Mouse (Mus musculus): ENCODE measurements around the gene Ctss. TPM values are rescaled to one million over a fixed set of nuclear protein-coding genes. Genes with fewer than 3 reads are reported as not detected.

Gene Ctss
- polyA plus RNA-seq, 1 experiment from 2014 or later: 4.9 TPM

- Histone ChIP-seq H3K9ac (ENCODE audit: low read length) (no peak overlapping the region), H3K9me3 (ENCODE audit: control insufficient read depth, low read length) (no peaks in the 10 kb centered on the region), H3K4me3 (ENCODE audit: low read depth, low read length) (no peak overlapping the region), H3K27ac (ENCODE audit: low read depth, low read length) (no peak overlapping the region), H3K36me3 (ENCODE audit: control insufficient read depth, insufficient read depth, low read length) (no peaks in the 10 kb centered on the region), H3K4me2 (ENCODE audit: low read depth, low read length, severe bottlenecking) (no peak overlapping the region), H3K27me3 (ENCODE audit: control insufficient read depth, insufficient read depth, low read length) (no peaks in the 10 kb centered on the region), H3K4me1 (replicated peaks; ENCODE audit: control insufficient read depth, insufficient read depth, low read length) (no peaks in the 10 kb centered on the region)
- DNase-seq (ENCODE audit: low spot score): no peak
- WGBS: 75% methylated on average over 2 of the region's 2 CpGs
- ATAC-seq (replicated peaks; ENCODE audit: low FRiP score): no peak
Measured at GRCm38 (mm10) chr3:95502312-95502711, 24.3 kb upstream of the Ctss start.

GRCm38 (mm10) chr3:95509348-95509747 lies 17.2 kb upstream of the Ctss start:
- WGBS: 78% methylated on average over 6 of the region's 6 CpGs
- Histone ChIP-seq H3K9ac (ENCODE audit: low read length) (no peak overlapping the region), H3K27ac (ENCODE audit: low read depth, low read length) (no peak overlapping the region), H3K27me3 (ENCODE audit: control insufficient read depth, insufficient read depth, low read length) (no peaks in the 10 kb centered on the region), H3K4me2 (ENCODE audit: low read depth, low read length, severe bottlenecking) (no peak overlapping the region), H3K36me3 (ENCODE audit: control insufficient read depth, insufficient read depth, low read length) (no peaks in the 10 kb centered on the region), H3K4me3 (ENCODE audit: low read depth, low read length) (no peak overlapping the region), H3K9me3 (ENCODE audit: control insufficient read depth, low read length) (no peaks in the 10 kb centered on the region), H3K4me1 (replicated peaks; ENCODE audit: control insufficient read depth, insufficient read depth, low read length) (no peaks in the 10 kb centered on the region)
- DNase-seq (ENCODE audit: low spot score) (no peak), ATAC-seq (replicated peaks; ENCODE audit: low FRiP score) (no peak)

DNA sequence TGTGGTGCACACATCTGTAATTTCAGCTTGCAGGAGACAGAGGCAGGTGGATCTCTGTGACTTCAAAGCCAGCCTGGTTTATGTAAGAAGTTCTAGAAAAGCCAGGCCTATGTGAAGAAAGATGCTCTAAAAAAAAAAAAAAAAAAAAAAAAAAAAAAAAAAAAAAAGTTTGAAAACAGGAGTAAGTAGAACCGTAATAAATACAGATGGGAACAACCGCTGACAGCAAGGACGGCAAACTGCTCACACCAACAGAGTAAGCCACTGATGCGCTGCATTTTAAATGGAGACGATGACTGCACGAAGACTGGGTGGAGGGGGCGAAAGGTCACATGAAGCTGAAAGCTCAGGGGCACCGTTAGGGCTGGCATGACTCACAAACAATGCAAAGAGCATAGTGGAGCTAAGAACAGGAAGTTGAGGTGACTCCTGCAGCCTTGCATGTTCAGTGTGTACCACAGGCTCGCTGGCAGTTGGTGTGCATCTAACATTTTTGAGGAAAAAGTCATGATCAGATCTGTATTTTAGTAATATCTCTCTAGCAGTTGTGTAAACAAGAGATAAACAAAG lies 14.9 kb upstream of the Ctss start:
- no peaks in the 10 kb centered on the region for H3K4me1 ChIP-seq (replicated peaks; ENCODE audit: control insufficient read depth, insufficient read depth, low read length)
- H3K9me3 ChIP-seq (ENCODE audit: control insufficient read depth, low read length): no peaks in the 10 kb centered on the region
- H3K4me2 ChIP-seq (ENCODE audit: low read depth, low read length, severe bottlenecking): no peak overlapping the region
- 87% methylated on average over 9 of the region's 9 CpGs for WGBS
- no peak overlapping the region for H3K27ac ChIP-seq (ENCODE audit: low read depth, low read length)
- no peaks in the 10 kb centered on the region for H3K27me3 ChIP-seq (ENCODE audit: control insufficient read depth, insufficient read depth, low read length)
- ATAC-seq (replicated peaks; ENCODE audit: low FRiP score) (no peak), DNase-seq (ENCODE audit: low spot score) (no peak)
- no peak overlapping the region for H3K9ac ChIP-seq (ENCODE audit: low read length)
- H3K4me3 ChIP-seq (ENCODE audit: low read depth, low read length): no peak overlapping the region
- no peaks in the 10 kb centered on the region for H3K36me3 ChIP-seq (ENCODE audit: control insufficient read depth, insufficient read depth, low read length)

GRCm38 (mm10) chr3:95516614-95517041 lies 10.0 kb upstream of the Ctss start:
- H3K4me3 ChIP-seq (ENCODE audit: low read depth, low read length): no peak overlapping the region
- no peaks in the 10 kb centered on the region for H3K27me3 ChIP-seq (ENCODE audit: control insufficient read depth, insufficient read depth, low read length)
- DNase-seq (ENCODE audit: low spot score): no peak
- no peak overlapping the region; the same call in 1 of the 2 replicates for H3K27ac ChIP-seq (ENCODE audit: low read depth, low read length)
- no peak overlapping the region for H3K9ac ChIP-seq (ENCODE audit: low read length)
- H3K36me3 ChIP-seq (ENCODE audit: control insufficient read depth, insufficient read depth, low read length): no peaks in the 10 kb centered on the region
- no peak for ATAC-seq (replicated peaks; ENCODE audit: low FRiP score)
- H3K4me1 ChIP-seq (replicated peaks; ENCODE audit: control insufficient read depth, insufficient read depth, low read length): no peaks in the 10 kb centered on the region
- no peak overlapping the region for H3K4me2 ChIP-seq (ENCODE audit: low read depth, low read length, severe bottlenecking)
- WGBS: 93% methylated on average over 3 of the region's 3 CpGs
- no peaks in the 10 kb centered on the region for H3K9me3 ChIP-seq (ENCODE audit: control insufficient read depth, low read length)

DNA sequence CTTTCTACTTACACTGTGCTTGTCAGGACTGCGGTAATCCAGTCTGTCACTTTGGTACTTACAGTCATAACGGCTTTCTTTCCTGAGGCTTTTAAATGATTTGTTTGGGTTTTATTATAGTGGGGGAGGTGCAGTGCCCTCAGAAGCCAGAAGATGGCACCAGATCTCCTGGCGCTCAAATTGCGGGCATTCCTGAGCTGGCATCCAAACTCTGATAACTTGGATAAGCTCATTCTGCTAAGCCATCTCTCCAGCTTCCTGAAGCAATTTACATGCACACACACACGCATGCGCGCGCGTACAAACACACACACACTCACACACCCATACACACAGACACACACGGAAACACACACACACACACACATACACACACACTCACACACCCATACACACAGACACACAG lies 9.1 kb upstream of the Ctss start:
- H3K27me3 ChIP-seq (ENCODE audit: control insufficient read depth, insufficient read depth, low read length): no peaks in the 10 kb centered on the region
- H3K4me1 ChIP-seq (replicated peaks; ENCODE audit: control insufficient read depth, insufficient read depth, low read length): no peaks in the 10 kb centered on the region
- H3K36me3 ChIP-seq (ENCODE audit: control insufficient read depth, insufficient read depth, low read length): no peaks in the 10 kb centered on the region
- WGBS: 33% methylated on average over 10 of the region's 10 CpGs
- H3K9me3 ChIP-seq (ENCODE audit: control insufficient read depth, low read length): no peaks in the 10 kb centered on the region
- ATAC-seq (replicated peaks; ENCODE audit: low FRiP score): 0 out of 2 replicates have a peak, but pooled peaks have one; percentile 30
- H3K9ac ChIP-seq (ENCODE audit: low read length): no peak overlapping the region
- no peak overlapping the region for H3K4me2 ChIP-seq (ENCODE audit: low read depth, low read length, severe bottlenecking)
- no peak overlapping the region for H3K4me3 ChIP-seq (ENCODE audit: low read depth, low read length)
- DNase-seq (ENCODE audit: low spot score): peak; percentile 80
- no peak overlapping the region for H3K27ac ChIP-seq (ENCODE audit: low read depth, low read length)

- Histone ChIP-seq H3K27me3 (ENCODE audit: control insufficient read depth, insufficient read depth, low read length) (no peaks in the 10 kb centered on the region), H3K4me2 (ENCODE audit: low read depth, low read length, severe bottlenecking) (no peak overlapping the region), H3K9me3 (ENCODE audit: control insufficient read depth, low read length) (no peaks in the 10 kb centered on the region), H3K36me3 (ENCODE audit: control insufficient read depth, insufficient read depth, low read length) (no peaks in the 10 kb centered on the region), H3K9ac (ENCODE audit: low read length) (no peak overlapping the region), H3K27ac (ENCODE audit: low read depth, low read length) (no peak overlapping the region), H3K4me1 (replicated peaks; ENCODE audit: control insufficient read depth, insufficient read depth, low read length) (no peaks in the 10 kb centered on the region), H3K4me3 (ENCODE audit: low read depth, low read length) (no peak overlapping the region)
- 85% methylated on average over 7 of the region's 7 CpGs for WGBS
- ATAC-seq (replicated peaks; ENCODE audit: low FRiP score): no peak
- DNase-seq (ENCODE audit: low spot score): no peak
Measured at GRCm38 (mm10) chr3:95518891-95519290, 7.7 kb upstream of the Ctss start.

DNA sequence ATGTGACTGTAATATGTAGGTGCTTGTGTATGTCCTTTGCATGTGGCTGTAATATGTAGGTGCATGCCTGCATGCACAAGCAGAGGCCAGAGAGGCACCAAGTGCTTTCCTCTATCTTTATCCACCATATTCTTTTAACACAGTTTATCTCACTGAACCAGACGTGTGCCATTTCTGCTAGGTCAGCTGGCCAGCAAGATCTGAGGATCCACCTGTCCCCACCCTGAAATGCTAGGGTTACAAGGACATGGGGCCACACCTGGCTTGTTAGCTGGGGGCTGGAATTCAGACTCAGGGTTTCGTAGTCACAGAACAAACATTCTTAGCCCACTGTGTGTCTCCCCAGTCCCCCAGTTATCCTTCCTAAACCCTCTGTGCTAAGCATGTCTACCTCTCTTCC lies 7.3 kb upstream of the Ctss start:
- no peaks in the 10 kb centered on the region for H3K9me3 ChIP-seq (ENCODE audit: control insufficient read depth, low read length)
- no peak overlapping the region for H3K4me3 ChIP-seq (ENCODE audit: low read depth, low read length)
- no peaks in the 10 kb centered on the region for H3K4me1 ChIP-seq (replicated peaks; ENCODE audit: control insufficient read depth, insufficient read depth, low read length)
- H3K27me3 ChIP-seq (ENCODE audit: control insufficient read depth, insufficient read depth, low read length): no peaks in the 10 kb centered on the region
- H3K36me3 ChIP-seq (ENCODE audit: control insufficient read depth, insufficient read depth, low read length): no peaks in the 10 kb centered on the region
- ATAC-seq (replicated peaks; ENCODE audit: low FRiP score): no peak
- H3K4me2 ChIP-seq (ENCODE audit: low read depth, low read length, severe bottlenecking): no peak overlapping the region
- no peak overlapping the region for H3K9ac ChIP-seq (ENCODE audit: low read length)
- WGBS: 81% methylated on average over 2 of the region's 2 CpGs
- DNase-seq (ENCODE audit: low spot score): no peak
- H3K27ac ChIP-seq (ENCODE audit: low read depth, low read length): no peak overlapping the region

DNA sequence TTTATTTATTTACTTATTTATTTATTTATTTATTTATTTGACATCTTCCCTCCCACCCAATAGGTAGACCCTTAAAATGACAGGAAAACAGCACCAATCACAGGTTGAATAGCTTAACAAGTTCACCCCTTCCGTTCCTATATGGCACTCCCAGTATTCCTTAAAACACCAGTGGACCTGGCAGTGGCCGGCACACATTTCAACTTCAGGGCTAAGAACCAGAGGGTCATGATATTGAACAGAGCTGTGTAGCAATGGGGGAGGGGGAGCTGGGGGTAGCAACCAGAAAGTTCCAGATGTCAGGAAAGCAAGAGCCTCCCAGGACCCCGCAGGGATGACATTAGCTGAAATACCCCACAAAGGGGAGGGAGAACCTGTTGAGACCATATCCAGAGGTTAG lies 6.5 kb upstream of the Ctss start:
- Histone ChIP-seq H3K4me2 (ENCODE audit: low read depth, low read length, severe bottlenecking) (no peak overlapping the region), H3K4me1 (replicated peaks; ENCODE audit: control insufficient read depth, insufficient read depth, low read length) (no peaks in the 10 kb centered on the region), H3K9me3 (ENCODE audit: control insufficient read depth, low read length) (no peaks in the 10 kb centered on the region), H3K27ac (ENCODE audit: low read depth, low read length) (no peak overlapping the region), H3K27me3 (ENCODE audit: control insufficient read depth, insufficient read depth, low read length) (no peaks in the 10 kb centered on the region), H3K4me3 (ENCODE audit: low read depth, low read length) (no peak overlapping the region), H3K9ac (ENCODE audit: low read length) (no peak overlapping the region), H3K36me3 (ENCODE audit: control insufficient read depth, insufficient read depth, low read length) (no peaks in the 10 kb centered on the region)
- ATAC-seq (replicated peaks; ENCODE audit: low FRiP score) (no peak), DNase-seq (ENCODE audit: low spot score) (no peak)
- WGBS: 94% methylated on average over 3 of the region's 3 CpGs

GRCm38 (mm10) chr3:95521168-95521567 lies 5.4 kb upstream of the Ctss start:
- Histone ChIP-seq H3K27me3 (ENCODE audit: control insufficient read depth, insufficient read depth, low read length) (no peaks in the 10 kb centered on the region), H3K9ac (ENCODE audit: low read length) (no peak overlapping the region), H3K4me1 (replicated peaks; ENCODE audit: control insufficient read depth, insufficient read depth, low read length) (no peaks in the 10 kb centered on the region), H3K27ac (ENCODE audit: low read depth, low read length) (no peak overlapping the region), H3K9me3 (ENCODE audit: control insufficient read depth, low read length) (no peaks in the 10 kb centered on the region), H3K4me3 (ENCODE audit: low read depth, low read length) (no peak overlapping the region), H3K4me2 (ENCODE audit: low read depth, low read length, severe bottlenecking) (no peak overlapping the region), H3K36me3 (ENCODE audit: control insufficient read depth, insufficient read depth, low read length) (no peaks in the 10 kb centered on the region)
- no peak for ATAC-seq (replicated peaks; ENCODE audit: low FRiP score)
- WGBS: 92% methylated on average over 10 of the region's 10 CpGs
- DNase-seq (ENCODE audit: low spot score): no peak

All from forebrain, embryonic 11.5 days (tissue).